Mouse (Mus musculus) adrenal gland, adult (tissue): ENCODE measurements around the gene Lrrc57.

Experiments
- DNase-seq, 2 experiments: peaks; one replicate each; pipeline ENCODE4 v3.0.0; 2022 to 2023; ENCODE audit warnings: low spot score in 1 of 2; ENCODE audit not compliant: inconsistent age in 2 of 2

The Lrrc57 gene

GRCm38 (mm10) chr2:120608830-120609723 is at the start of gene Lrrc57, which contains the start of gene Haus2:
Lrrc57 (minus strand) TSS chr2:120609520.
Haus2 (plus strand) TSS chr2:120609383.
- DNase-seq = peak; percentile 92 to 97

GRCm38 (mm10) chr2:120658486-120658885 is 49.2 kb upstream of the Lrrc57 start:
- DNase-seq = peak in 1 of 2 experiments; percentile 71

- DNase-seq = no peak
Measured at GRCm38 (mm10) chr2:120656711-120657110, 47.4 kb upstream of the Lrrc57 start.

- no peak for DNase-seq
Measured at GRCm38 (mm10) chr2:120655905-120656304, 46.6 kb upstream of the Lrrc57 start.

- no peak for DNase-seq
Measured at GRCm38 (mm10) chr2:120654693-120655092, 45.4 kb upstream of the Lrrc57 start.

GRCm38 (mm10) chr2:120652925-120653284 is 43.6 kb upstream of the Lrrc57 start:
- no peak for DNase-seq

- DNase-seq = peak in 1 of 2 experiments; percentile 53
Measured at GRCm38 (mm10) chr2:120652256-120652924, 43.1 kb upstream of the Lrrc57 start.

- no peak for DNase-seq
Measured at GRCm38 (mm10) chr2:120646777-120647176, 37.5 kb upstream of the Lrrc57 start.

DNA sequence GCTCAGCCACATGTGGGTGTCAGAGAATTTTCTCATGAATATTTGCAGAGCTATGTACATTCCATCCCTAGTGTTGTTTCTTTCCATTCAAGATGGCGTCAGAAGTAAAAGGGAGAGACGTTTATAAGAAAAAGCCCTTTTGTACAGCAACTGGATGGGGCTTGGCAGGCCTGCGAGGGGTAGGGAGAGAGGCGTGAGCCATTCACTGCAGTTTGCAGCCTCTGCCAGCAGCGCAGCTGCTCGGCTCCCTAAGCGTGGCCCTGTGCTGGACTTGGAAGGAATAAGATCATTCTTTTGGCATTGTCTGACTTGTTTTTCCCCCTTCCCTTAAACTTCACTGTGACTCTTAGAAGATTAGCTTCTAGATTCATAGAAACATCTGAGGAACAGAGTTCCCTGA is 34.5 kb upstream of the Lrrc57 start:
- DNase-seq = no peak

- DNase-seq = no peak
Measured at GRCm38 (mm10) chr2:120640835-120641234, 31.5 kb upstream of the Lrrc57 start.

- peak; percentile 48 to 73 for DNase-seq
Measured at GRCm38 (mm10) chr2:120631957-120632356, 22.6 kb upstream of the Lrrc57 start.

DNA sequence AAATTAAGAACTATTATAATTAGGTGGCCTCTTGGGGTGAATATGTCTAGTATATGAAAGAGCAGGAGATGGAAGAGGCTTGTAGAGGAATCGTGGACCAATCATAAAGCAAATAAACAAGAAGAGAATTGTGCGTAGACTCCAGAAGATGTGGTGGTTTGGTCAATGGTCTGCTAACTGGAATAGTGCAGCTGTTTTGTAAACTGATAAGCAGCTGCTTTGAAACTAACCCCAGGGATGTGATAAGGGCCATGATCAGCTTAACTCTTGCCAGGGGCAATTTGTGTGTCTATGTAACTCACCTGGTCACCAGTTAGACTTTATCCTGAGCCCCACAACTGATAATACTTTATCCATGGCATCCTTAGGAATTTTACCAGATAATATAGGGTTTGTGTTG is 22.2 kb upstream of the Lrrc57 start:
- no peak for DNase-seq

DNA sequence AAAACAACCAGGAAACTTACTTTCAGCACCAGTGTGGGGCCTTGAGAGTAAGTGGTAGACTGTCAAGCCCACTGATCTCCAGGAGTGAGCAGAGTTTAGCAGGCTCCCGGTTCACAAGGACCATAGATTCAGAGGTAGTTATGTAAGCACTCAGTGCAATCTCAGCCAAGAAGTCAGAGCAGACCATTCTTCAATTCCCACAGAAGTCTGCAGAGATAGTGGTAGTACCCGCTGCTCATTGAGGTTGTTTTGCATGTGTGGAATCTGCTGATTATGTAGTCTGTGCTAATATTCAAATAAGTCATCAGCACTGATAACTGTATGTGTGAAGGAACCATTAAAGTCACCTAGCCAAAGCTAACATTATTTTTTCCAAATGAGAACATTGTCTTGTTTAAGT is 21.3 kb upstream of the Lrrc57 start:
- DNase-seq = no peak

GRCm38 (mm10) chr2:120630246-120630645 is 20.9 kb upstream of the Lrrc57 start:
- peak in 1 of 2 experiments; percentile 72 for DNase-seq

DNA sequence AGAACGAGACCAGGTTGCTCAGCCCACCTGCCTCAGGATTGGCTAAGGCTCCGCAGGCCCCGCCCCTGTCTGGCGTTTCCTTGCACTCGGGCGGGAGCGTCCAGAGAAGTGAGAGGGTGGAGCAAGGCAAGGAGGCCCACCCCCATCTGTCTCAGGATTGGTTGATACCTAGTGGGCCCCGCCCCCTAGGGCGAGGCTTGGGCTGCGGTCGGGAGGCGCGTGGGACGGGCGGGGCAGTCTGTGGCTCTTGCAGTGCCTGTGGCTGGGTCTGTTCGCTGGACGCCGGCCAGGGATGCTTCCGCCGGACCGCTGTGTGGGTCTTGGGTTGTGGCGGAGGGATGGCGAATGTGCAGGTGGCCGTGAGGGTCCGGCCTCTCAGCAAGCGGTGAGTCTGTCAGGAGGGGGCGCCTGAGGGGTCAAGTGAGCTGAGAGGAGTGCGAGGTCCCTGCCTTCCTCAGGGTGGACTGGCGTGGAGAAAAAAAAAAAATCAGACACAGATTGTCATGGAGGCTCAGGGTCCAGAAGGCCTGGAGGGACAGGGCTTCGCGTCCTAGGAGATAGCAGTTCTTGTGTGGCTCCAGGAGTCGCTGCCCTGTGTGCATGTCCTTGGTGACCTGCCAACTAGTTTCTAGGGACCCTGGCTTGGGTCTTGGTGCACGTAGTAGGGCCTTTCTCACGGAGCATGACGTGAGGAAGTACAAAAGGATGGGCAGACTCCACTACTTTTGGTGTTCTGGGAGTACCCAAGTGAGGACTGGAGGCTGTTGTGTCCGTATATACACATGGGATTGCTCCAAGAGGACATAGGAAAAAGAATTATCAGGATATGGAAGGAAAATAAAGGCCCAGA is 19.8 kb upstream of the Lrrc57 start, which contains the start of gene Stard9:
TSS of gene Stard9 (plus strand) at position 236 of the 850 bp plus-strand sequence.
- peak; percentile 99 for DNase-seq

- DNase-seq = no peak
Measured at GRCm38 (mm10) chr2:120628076-120628865, 19.0 kb upstream of the Lrrc57 start.

DNA sequence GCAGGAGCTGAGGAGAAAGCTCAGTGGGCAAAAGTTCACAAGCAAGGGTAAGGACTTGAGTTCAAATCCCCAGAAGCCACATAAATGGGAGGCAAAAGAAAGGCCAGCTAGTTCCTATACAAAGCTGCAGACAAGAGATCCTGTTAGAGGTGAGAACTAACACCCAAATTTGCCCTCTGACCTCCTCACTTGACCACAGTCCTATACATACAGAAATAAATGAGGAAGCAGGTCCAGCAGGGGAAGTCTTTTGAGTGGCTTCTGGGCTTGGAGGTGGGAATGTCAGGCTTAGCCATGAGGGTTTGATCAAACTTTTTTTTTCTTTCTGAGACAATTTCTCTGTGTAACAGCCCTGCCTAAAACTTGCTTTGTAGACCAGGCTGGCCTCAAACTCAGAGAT is 13.6 kb upstream of the Lrrc57 start:
- no peak for DNase-seq

DNA sequence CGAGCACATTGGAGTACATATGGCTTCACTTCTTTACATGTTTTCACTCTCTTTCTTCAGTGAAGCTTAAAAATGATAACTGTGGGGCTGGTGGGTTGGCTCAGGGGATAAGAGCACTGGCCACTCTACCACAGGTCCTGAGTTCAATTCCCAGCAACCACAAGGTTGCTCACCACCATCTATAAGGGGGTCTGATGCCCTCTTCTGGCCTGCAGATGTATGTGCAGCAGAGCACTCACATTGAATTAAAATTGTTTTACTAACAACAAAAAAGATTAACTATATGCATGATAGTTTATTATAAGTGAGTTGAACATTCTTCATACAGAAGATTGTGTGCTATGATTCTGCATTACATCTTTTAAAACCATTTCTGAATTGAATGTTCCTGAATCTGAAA is 10.2 kb upstream of the Lrrc57 start:
- DNase-seq = no peak

GRCm38 (mm10) chr2:120616279-120617163 is 7.2 kb upstream of the Lrrc57 start:
- DNase-seq = no peak
